Mouse (Mus musculus) thymus, postnatal 0 days (tissue): Measurements from ENCODE around the gene Frrs1l. TPM values are rescaled to one million over a fixed set of nuclear protein-coding genes. Genes with fewer than 3 reads are reported as not detected.
A peak's percentile ranks its signal among the peaks of the same experiment; 100 is the strongest.

ENCODE experiments used
- DNase-seq: peaks from one replicate; pipeline ENCODE4 v3.0.0-alpha.2; 2015; ENCODE audit warnings: low spot score
- polyA plus RNA-seq: library from polyadenylated mRNA; unstranded; fragments of >200 nt; fragmentation: Nextera tagmentation; extraction: Ambion mirVana; gene quantifications from 2 replicates; pipeline ENCODE4 v1.2.1, GENCODE M21; 2015

Gene Frrs1l
- 0.04 TPM in 1 of 2 replicates, not detected in the other for polyA plus RNA-seq

DNA sequence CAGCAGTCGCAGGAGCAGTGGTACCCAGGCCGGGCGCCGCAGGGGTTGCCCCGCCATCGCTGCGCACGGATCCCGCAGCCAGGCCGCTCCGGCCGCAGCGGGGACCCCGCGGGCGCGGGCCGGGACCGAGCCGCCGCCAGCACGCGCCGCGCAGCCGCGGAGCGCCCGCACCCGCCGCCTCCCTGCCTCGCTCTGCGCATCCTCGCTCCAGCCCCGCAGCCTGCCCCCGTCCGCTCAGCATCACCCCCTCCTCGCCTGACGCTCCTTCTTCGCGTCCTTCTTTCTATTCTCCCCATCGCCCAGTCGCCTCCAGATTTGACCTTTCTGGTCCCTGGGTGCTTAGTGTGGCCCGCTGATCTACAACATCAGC lies at the start of gene Frrs1l:
Gene Frrs1l (minus strand): TSS at position 177 of the 370 bp plus-strand sequence.
- no peak for DNase-seq

GRCm38 (mm10) chr4:57039127-57040031 lies 49.2 kb upstream of the Frrs1l start:
- DNase-seq: no peak

GRCm38 (mm10) chr4:57037554-57037953 lies 47.4 kb upstream of the Frrs1l start:
- DNase-seq: no peak

DNA sequence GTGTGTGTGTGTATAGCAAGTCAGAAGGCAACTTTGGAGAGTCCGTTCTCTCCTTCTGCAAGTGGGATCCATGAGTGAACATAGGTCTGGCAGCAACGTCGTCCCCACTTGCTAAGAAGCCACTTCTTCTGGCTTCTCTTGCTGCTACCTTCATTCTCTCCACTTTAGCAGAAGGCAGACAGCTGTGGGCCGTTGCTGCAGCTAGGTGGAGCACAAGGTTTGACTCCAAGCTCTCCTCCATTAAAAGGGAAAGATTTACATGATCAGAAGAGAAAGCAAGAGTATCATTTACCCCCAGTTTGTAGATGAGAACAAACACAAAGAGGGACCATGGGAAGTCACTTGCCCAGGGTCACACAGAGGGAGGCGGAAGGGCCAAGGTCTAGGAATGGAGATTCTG lies 44.0 kb upstream of the Frrs1l start:
- no peak for DNase-seq

DNA sequence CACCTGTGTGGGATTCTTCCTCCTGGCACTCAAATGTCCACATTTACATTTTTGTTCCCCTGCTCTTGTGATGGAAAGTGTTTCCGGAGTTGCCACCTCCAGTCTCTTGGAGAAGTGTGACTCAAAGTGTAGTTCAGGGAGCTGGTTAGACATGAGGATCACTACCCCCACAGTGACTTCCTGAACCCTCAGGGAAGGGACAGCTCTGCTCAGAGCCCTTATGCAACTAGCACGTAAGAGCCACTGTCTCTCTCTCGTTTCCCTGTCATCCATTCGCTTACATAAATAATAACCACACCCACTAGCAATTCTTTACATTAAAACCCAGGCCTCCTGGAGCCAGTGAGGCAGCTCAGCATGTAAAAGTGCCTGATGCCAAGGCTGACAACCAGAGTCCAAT lies 41.2 kb upstream of the Frrs1l start:
- DNase-seq: no peak

- DNase-seq: no peak
Measured at GRCm38 (mm10) chr4:57027954-57028353, 37.8 kb upstream of the Frrs1l start.

DNA sequence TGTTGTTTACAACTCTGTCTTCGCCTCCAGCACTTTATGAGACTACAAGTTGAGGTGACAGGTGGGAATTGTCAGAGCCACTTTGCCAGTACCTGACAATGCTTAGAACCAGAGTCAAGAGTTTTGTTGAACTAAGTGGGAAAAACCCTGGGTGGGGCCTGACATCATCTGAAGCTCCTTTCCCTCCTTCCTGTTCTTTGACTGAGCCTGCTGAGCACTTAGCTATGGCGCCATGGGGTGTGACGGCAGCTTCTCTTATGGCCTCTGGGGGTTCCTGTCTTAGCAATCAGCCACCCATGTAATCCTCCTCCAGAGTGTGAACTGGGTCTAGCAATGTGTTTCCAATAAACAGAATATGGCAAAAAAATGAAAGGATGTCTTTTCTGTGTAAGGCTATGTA lies 33.3 kb upstream of the Frrs1l start:
- DNase-seq: no peak

GRCm38 (mm10) chr4:57021288-57021687 lies 31.1 kb upstream of the Frrs1l start:
- DNase-seq: peak; percentile 18

DNA sequence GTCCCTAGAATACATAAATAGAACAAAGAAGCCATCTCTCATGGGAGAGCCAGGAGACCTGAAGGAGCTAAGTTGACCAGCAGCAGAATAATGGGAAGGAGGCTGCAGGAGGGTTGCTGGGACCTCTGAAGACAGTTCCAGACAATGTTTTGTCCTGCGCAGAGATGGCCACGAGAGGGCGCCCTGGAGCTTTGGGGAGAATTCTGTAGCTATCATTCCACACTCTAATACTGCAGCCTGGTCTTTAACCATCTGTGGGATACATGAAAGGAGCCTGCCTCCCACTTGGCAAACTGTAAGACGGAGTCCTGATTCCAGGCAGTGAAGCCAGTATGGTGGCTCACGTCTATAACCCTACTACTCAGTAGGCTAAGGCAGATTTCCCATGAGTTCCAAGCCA lies 27.0 kb upstream of the Frrs1l start:
- DNase-seq: peak; percentile 67

DNA sequence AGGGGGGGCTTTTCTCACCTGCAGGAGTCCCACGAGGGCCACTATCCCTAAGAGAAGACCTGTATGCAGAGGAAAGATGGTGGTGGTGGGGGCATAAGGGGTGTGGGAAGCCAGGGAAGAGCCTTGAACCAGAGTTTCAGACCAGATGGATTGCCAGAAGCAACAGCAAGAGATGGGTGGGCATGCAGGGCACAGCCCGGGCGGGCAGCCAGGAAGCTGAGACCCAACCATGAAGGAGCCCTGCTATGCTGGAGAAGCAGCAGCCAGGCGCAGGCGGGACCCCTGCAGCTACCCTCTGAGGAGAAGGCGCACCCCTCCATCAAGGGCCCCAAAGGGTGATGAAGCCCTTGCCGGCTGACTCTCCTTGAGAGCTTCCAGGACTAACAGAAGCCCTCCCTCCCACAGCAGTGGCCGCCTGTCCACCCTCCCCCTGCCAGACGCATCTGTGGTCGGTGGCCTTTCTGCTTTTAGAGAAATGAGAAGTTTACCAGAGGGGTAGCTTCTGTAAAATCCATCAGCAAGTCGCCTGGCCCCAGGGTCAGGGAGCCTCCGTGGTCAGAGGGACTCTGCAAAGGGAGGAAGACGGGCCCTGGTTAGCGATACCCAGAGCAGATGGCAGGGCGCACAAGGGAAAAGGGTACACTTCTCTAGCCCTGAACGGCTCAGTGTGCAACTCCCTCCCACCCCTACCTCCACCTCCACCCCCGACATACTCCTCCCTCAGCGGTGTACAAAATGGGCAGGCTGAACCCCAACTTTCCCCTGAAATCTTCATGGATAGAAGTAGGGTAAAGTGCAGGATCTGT lies 26.4 kb upstream of the Frrs1l start:
- DNase-seq: no peak

- no peak for DNase-seq
Measured at GRCm38 (mm10) chr4:57015032-57015431, 24.8 kb upstream of the Frrs1l start.

GRCm38 (mm10) chr4:57011454-57012046 lies 21.4 kb upstream of the Frrs1l start:
- DNase-seq: no peak

DNA sequence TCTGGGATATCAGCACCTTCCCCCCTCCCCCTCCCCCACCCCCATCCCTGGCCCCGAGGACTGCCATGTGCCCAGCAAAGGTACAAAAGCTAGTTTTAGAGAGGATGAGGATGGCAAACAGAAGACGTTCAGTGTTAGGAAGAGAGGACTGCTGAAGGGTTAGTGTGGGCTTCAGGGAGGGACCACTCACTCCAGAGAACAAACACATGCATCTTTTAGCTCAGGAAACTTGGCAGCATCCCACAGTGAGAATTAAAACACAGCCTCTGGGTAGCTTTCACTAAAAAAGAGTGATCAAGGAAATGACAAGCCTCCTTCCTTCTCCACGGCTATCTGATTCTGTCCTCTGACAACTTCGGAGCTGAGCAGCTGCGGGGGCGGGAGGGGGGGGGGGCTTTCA lies 20.7 kb upstream of the Frrs1l start:
- no peak for DNase-seq

GRCm38 (mm10) chr4:57010425-57010824 lies 20.2 kb upstream of the Frrs1l start:
- DNase-seq: no peak

- DNase-seq: no peak
Measured at GRCm38 (mm10) chr4:57007717-57008116, 17.5 kb upstream of the Frrs1l start.

DNA sequence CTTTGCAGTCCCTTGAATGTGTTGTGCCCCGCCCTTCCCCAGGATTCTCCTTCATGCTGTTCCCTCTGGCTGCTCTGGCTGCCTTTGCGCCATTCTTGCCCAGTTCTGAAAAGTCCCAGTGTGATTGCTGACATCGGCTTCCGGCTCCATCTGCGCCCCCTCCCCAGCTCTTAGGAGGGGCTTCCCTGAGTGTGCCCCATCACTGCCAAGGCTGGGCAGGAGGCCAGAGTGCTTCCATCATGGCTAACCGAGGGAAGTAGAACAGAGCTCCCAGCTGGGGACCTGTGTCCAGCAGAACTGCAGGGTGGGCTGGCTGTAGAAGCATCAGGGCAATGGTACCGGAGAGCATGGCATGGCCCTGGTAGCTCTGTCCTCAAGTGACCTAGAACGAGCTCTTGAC lies 14.8 kb upstream of the Frrs1l start:
- DNase-seq: no peak

DNA sequence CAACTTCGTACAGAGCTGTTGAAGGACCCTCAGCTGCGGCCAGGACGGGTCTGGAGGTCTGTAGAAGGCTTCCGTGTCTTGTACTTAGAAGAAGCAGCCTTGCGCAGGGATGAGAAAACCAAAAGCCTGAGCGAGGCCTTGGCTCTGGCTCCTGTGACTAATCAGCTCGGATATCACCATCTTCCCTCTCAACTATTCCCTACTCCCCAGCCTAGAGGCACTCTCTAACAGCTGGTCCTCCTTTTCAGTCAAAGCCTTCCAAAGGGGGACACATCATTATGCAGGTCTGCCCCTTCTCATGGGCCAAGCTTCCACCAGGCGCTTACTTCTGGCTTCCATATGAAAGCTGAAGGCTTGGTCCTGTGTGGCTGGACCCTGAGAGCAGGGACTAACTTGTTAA lies 13.7 kb upstream of the Frrs1l start:
- no peak for DNase-seq

GRCm38 (mm10) chr4:57002751-57003150 lies 12.6 kb upstream of the Frrs1l start:
- DNase-seq: no peak

- no peak for DNase-seq
Measured at GRCm38 (mm10) chr4:57001437-57001836, 11.2 kb upstream of the Frrs1l start.

DNA sequence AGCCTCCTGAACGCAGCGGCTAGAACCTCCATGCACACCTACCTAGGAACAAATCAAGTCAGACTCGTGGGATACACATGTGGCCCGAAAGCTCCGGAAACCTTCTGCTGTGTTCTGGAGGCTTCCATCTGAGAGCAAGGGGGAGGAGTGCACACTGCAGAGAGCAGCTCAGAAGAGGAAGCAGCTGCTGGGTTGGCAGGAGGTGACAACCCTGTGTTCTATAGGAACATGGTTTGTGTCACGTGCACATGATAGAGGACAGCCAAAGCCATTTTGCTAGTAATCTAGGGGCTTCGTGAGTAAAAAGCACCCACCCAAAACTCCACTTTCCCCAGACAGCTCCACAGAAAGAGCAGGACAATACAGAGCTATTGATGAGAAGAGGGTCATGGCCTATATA lies 3.1 kb upstream of the Frrs1l start:
- DNase-seq: peak; percentile 68

GRCm38 (mm10) chr4:56991951-56992350 lies 1.8 kb upstream of the Frrs1l start:
- no peak for DNase-seq
